Mouse (Mus musculus) liver, adult (tissue): ENCODE measurements at regions not wholly inside any gene's neighbourhood (a gene's known extent, or its start where the extent isn't known, plus 50 kb on each side); places are given as distances from the start of the nearest gene placed in this dataset.

Source experiments
- GATA4 ChIP-seq: IDR thresholded peaks from 2 replicates; pipeline ENCODE4 v1.6.1; 2014; ENCODE audit warnings: mild to moderate bottlenecking, low read length; ENCODE audit not compliant: insufficient replicate concordance

GRCm38 (mm10) chr16:74467745-74468420 is 56.3 kb upstream of the Robo2 start:
- no peak for TF ChIP-seq GATA4

GRCm38 (mm10) chr16:74467159-74467558 is 55.5 kb upstream of the Robo2 start:
- TF ChIP-seq GATA4, result no peak

GRCm38 (mm10) chr16:74464835-74465234 is 53.2 kb upstream of the Robo2 start:
- no peak for TF ChIP-seq GATA4

GRCm38 (mm10) chr16:74464290-74464689 is 52.7 kb upstream of the Robo2 start:
- no peak for TF ChIP-seq GATA4

GRCm38 (mm10) chr16:74462436-74462835 is 50.8 kb upstream of the Robo2 start:
- TF ChIP-seq GATA4, result no peak
